Mouse (Mus musculus): ENCODE measurements around the gene Pdzrn4.

GRCm38 (mm10) chr15:92580742-92581383 lies 184.2 kb downstream of the Pdzrn4 start:
- TF ChIP-seq POLR2A (IDR thresholded peaks at IDR 0.05; ENCODE audit: extremely low read depth, insufficient read depth, low read length) (no peak), CTCF (IDR thresholded peaks at IDR 0.05; ENCODE audit: low read depth, low read length) (no peak)

Measured in liver, adult 2 months (tissue).